Mouse (Mus musculus): ENCODE measurements around the gene Tshr.
"Not testable (repeated sequence)": the region's sequence is repeated elsewhere in the genome, so short reads cannot be mapped to it uniquely, and the experiment has no call there.

Gene Tshr

GRCm38 (mm10) chr12:91384281-91385017 is at the start of gene Tshr, which contains the start of gene Cep128:
Gene Tshr, plus strand, starts transcription at chr12:91384563.
Gene Cep128, minus strand, starts transcription at chr12:91384409.
- DNase-seq, result peak; percentile 89

GRCm38 (mm10) chr12:91338656-91339055 is 45.7 kb upstream of the Tshr start:
- DNase-seq, result not testable (repeated sequence)

DNA sequence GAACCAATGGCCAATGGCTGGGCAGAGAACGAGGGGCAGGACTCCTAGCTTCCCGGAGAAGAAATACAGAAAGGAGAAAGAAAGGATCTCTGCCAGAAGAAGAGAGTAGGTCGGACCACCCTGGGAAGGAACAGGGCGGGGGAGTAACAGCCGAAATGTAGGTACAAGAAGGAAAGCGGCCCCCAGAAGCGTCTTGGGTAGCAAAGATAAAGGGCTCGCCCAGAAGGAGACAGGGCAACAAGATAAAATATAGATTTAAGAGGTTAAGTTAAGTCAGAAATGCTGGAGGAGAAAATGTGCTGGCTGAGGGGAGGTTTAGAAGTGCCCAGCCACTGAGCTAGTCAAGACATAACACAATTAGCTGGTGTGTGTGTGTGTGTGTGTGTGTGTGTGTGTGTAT is 30.6 kb upstream of the Tshr start:
- DNase-seq, result no peak

- no peak for DNase-seq
Measured at GRCm38 (mm10) chr12:91369173-91369572, 15.2 kb upstream of the Tshr start.

DNA sequence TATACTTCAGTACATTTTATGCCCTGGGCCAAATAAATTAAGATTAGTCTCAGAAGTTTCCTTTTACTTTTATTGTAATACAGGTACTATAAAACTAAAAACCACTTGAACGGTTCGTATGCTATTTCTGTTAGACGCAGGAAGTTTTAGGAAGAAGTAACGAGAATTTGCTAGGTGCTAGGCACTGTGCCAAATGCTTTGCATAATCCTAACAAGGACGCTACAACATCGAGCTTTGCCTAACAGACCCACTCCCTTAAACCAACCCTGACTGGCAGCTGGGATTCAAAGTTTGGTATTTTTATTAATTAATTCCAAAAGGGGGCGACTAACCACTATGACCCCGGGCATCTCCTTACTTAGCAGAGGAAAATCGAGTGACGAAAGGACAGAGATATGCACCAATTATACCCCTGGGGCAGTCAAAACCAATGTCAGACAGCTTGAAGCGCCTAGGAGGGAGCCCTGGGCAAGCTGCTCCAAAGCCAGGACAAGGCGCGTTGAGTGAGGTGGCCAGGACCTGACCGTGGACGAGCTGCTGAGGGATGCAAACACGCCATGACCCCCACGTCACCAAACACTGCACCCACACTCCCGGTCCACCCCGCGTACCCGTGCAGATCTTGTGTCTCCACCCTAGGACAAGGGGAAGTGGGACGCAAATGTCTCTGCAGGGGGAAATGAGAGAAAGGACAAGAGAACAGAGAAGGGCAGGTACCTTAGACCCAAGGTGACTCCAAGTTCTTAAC is 673 bp upstream of the Tshr start:
- DNase-seq, result peak; percentile 1

DNA sequence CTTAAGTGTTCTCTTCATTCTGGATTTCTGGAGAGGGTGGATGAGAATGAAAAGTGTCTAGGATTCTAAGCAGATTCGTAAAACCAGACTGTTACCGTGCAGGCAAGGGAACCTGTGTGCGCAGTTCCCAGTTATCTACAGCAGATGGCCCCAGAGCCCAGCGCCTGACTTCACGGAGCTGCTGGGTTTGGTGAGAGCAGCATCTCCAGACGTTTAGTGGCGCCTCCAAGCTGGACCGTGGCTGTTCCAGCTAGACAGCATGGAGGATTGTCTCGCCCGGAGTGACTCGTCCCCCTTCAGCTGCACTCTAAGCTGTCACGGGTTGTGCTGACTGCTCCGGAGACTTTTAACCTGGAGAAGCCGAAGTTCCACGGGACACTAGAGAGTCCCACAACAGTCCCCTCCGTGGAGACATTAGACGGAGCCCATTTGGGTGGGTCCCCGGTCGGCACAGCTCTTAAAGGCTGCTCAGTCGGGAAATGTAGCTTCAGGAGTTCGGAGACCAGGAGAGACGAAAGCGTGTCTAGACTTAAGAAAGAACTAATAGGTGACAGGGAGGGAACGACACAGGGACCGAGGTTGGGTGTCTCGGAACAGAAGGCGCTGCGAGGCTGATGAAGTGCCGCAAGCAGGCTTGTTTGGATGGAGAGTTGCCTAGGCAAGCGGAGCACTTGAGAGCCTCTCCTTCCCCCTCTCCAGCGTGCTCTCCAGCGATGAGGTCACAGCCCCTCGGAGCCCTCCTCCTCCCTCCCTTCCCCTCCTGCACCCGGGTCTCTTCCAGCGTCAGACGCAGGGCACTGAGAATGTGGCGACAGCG is 16.1 kb downstream of the Tshr start:
- peak; percentile 66 for DNase-seq

- DNase-seq, result no peak
Measured at GRCm38 (mm10) chr12:91401049-91401352, 16.6 kb downstream of the Tshr start.

- DNase-seq, result no peak
Measured at GRCm38 (mm10) chr12:91410306-91410705, 25.9 kb downstream of the Tshr start.

DNA sequence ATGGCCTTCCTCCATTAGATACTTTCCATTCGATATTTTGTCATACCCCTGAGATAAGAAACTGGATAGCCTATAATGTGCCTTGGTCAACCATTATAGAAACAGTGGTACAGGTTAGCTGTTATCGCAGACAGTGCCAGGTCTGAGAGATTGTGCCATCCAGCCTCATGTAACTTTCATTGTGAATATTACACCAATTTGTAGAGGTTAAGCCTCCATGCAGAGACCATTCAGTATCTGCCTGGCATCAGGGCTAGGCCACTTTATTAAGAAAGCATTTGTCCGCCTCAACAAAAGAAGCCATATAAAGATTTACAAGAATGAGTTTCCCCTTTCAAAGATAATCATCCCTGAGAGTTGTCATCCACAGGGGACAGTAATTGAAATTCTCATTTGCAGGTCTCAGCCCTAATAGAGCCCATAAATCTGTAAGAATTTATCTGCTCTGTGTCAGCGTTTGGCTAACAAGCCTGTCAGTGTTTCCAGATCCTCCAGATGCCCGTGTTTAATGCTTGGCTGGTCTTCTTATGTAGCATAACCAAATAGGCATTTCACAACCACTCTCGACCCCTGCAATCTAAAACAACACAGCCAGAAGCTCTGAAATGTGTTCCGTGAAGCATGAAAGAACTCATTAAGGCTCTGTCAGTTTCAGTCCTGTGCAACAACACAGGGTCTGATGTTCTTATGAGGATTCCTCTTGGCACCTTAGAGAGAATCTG is 28.3 kb downstream of the Tshr start:
- no peak for DNase-seq

DNA sequence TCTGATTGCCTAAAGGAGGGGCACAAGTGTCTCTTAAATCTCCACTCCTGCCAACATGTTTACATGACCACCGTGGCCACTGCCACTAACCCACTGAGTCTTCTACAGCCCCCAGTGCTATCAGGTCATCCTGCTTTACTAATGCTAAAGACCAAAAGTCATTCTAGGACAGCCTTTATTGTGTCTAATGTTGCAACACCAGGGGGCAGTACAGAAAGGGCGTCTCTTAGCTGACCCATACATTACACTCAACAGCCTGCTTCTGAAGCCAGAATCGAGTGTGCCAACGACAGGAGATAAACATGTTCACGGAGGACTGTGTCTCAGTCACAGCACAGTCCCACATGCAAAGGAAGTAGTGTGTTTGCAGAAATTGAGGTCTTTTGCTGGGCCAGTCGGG is 30.7 kb downstream of the Tshr start:
- no peak for DNase-seq

GRCm38 (mm10) chr12:91416828-91417227 is 32.5 kb downstream of the Tshr start:
- DNase-seq, result no peak

DNA sequence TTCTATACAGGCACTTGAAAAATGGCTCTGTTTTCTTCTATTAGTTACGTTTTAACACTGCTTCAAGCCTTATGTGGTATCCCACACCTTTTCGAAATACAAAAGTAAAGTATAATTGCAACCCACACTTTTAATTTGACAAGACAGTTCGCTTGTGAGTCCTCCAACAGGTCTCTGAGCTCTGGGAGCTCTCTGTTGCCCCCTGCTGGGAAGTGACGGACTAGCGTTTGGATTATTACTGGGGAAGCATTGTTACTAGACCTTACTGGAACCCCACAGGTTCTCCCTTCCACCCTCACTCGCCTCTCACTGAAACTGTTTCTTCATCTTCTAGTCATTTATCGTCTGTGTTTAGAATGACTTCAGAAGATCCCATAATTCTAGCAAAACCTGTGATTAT is 34.4 kb downstream of the Tshr start:
- peak; percentile 73 for DNase-seq

- no peak for DNase-seq
Measured at GRCm38 (mm10) chr12:91421272-91421671, 36.9 kb downstream of the Tshr start.

GRCm38 (mm10) chr12:91423125-91423820 is 38.9 kb downstream of the Tshr start:
- peak; percentile 21 for DNase-seq

- no peak for DNase-seq
Measured at GRCm38 (mm10) chr12:91426499-91426898, 42.1 kb downstream of the Tshr start.

DNA sequence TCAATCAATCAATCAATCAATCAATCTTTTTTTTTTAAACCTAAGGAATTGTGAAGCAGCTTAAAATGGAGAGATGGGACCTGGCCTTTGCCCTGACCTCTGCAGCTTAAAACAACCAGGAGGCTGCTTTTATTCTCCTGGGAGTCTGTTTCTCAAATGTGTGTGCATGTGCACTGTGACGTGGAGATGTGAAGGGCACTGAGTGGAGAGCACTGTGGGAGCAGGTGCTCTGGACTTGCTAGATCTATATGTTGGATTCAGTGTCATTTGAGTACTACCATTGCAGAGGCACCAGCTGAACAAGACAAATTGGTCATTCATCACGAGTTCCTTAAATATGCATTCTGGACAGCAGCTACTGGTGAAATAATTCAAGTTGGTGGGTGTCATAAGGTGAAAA is 42.8 kb downstream of the Tshr start:
- no peak for DNase-seq

- no peak for DNase-seq
Measured at GRCm38 (mm10) chr12:91482195-91482733, 97.9 kb downstream of the Tshr start.

GRCm38 (mm10) chr12:91486342-91486741 is 102.0 kb downstream of the Tshr start:
- no peak for DNase-seq

DNA sequence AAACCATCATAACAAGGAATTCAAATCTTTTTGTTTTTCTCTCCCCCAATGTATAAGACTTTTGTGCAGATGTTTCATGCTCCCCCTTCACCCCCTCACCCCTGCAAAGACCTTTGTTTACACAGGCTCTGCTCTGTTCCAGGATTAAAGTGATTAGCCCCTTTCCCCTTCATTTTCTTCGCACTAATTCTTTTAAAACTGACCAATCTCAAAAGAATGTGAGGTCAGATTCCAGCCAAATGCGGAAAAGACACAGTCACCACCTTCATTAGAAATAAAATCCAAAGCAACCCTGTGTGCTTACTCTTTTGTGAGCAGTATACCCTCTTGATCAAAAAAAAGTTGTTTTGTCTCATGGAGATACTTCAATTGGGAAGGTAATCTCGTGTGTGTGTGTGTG is 104.0 kb downstream of the Tshr start:
- no peak for DNase-seq

DNA sequence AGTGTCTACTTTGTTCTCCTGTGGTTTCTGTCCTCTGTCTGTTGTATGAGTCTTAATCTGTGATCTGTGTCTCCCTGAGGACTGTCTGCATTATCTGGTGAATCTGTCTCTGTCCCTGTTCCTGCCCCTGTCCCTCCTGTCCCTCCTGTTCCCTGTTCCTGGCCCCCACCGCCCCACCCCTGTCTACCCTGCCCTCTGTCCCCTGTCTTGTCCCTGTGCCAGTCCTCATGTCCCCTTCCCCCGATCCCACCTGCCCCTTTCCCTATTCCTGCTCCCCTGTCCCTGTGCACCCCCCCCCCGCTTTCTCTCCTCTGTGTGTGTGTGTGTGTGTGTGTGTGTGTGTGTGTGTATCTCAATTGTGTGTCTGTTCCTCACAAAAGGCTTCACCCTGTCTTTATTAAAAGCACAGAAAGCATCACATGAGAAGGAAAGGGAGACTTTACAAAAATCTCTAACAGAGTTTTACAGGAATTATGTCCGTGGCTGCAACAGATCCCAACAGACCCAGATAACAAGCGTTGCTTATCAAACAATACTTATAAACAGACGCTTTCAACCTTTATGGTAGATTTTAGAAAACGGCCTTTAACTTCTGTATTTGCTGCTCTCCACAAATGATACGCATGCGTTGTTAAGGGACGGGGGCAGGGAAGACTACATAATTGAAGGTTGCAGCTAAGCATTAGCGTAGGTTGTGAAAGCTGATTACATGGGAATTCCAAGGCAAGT is 111.3 kb downstream of the Tshr start:
- DNase-seq, result no peak

- no peak for DNase-seq
Measured at GRCm38 (mm10) chr12:91496226-91496558, 111.8 kb downstream of the Tshr start.
